Mouse (Mus musculus): ENCODE data around the gene Cdsn.

Cdsn gene

DNA sequence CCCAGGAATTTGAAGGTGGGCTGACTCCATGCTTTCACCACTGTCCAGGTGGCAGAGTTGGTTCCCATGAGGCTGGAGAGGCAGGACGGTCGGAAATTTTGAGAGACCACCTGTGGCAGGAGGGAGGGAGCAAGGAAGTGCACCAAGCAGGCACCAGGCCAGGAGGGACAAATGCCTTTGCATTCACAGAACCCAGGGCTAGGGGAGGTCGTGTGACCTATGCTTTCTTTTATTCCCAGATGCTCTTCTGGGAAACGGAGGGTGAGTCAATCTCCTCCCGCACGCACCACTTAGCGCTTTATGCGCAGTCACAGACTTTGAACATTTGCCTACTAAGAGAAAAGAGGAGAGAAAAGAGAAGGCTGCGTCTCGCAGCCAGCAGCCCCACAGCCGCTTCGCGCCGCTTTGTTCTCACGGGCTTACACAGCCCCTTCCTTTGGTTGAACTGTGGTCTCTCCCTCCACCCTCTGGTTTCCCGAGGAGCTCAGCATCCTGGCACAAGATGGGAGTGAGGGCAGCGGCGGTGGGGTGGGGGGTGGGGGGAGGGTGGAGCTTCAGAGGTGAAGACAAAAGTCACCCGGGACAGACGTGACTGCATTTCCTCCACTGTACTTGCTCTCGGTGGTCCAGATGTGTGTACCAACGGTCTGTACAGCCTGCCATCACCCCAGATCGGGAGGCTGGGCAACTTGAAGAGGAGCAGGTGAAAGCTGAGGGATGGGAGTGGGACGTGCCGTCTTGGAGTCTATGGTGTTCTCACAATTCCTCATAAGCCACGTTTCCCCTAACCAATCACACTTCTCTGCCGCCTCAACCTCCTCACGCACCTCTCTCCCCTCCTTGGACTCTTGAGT is 17.4 kb downstream of the Cdsn start:
- DNase-seq (ENCODE audit: low read depth in 2 of 2, low spot score in 2 of 2) = no peak

DNA sequence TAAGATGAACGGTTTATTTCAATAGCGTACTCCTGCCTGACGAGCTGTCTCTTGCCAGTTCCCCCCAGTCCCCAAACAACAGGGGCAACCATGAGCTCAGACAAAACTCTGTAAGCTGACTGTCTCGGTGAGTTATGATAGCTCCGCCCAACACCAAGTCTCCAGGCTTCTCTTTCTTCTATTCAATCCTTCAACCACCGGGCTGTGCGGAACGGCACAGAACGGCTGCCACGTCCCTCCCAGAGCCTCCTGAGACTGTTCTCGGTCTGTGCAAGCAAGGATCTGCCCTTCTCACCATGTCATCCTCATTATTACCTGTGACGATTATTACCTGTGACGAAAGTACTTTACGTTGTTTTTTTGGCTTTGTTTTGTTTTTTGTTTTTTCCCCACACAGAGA is 18.9 kb downstream of the Cdsn start:
- DNase-seq (ENCODE audit: low read depth in 2 of 2, low spot score in 2 of 2) = no peak

GRCm38 (mm10) chr17:35571477-35571876 is 19.5 kb downstream of the Cdsn start:
- no peak for DNase-seq (ENCODE audit: low read depth in 2 of 2, low spot score in 2 of 2)

- peak; percentile 85 to 90 for DNase-seq (ENCODE audit: low read depth in 2 of 2, low spot score in 2 of 2)
Measured at GRCm38 (mm10) chr17:35578211-35578610, 26.3 kb downstream of the Cdsn start.

GRCm38 (mm10) chr17:35582900-35583299 is 31.0 kb downstream of the Cdsn start:
- DNase-seq (ENCODE audit: low read depth in 2 of 2, low spot score in 2 of 2) = peak in 1 of 2 experiments; percentile 20

DNA sequence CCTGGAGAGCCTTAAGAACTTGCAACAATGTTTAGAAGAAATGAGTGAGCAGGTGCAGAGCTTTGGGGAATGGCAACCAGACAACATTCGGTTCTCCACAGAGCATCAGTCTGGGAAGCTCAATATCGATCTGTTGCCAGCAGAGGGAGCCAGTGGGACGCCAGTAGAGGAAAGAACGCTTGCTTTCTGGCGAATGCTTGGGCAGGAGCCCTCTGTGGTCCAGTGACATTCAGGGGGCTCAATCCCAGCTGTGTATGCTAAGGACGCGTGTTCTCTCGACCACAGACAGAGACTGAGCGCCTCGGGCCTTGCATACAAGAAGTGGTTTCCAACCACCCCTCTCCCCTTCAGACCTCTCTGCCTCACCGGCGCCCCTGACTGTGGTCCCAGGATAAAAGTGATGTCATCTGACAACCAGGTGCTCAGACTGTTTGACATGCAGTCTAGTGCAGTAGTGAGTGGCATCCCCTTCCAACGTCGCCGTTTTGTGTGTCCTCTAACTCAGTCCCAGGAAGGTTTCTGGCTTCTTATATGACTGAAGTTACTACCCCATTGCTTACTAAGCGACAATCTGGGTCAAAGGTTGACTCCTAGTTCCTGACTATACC is 32.5 kb downstream of the Cdsn start:
- peak; percentile 66 to 73 for DNase-seq (ENCODE audit: low read depth in 2 of 2, low spot score in 2 of 2)

GRCm38 (mm10) chr17:35587291-35587690 is 35.4 kb downstream of the Cdsn start:
- DNase-seq (ENCODE audit: low read depth in 2 of 2, low spot score in 2 of 2) = no peak

- DNase-seq (ENCODE audit: low read depth in 2 of 2, low spot score in 2 of 2) = no peak
Measured at GRCm38 (mm10) chr17:35588387-35588786, 36.5 kb downstream of the Cdsn start.

GRCm38 (mm10) chr17:35590410-35591218 is 38.7 kb downstream of the Cdsn start:
- peak; percentile 65 to 75 for DNase-seq (ENCODE audit: low read depth in 2 of 2, low spot score in 2 of 2)

- no peak for DNase-seq (ENCODE audit: low read depth in 2 of 2, low spot score in 2 of 2)
Measured at GRCm38 (mm10) chr17:35591219-35591578, 39.3 kb downstream of the Cdsn start.

DNA sequence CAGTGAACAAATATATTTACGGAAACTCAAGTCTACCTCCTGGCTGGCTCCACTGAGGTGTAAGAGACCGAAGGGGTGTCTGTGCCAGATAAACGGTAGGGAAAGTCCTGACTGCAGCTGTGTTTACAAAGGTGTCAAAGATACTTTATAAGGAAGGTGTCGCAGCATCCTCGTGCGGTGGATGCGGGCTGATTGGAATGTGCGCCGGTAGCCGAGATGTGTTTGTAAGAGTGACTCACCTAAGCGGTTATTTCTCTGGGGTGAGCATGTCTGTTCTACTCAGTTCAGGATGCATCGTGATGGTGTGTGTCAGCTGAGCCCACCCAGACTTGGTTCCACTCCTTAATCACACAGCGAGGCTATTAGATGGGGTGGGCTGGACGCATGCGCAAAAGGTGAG is 39.8 kb downstream of the Cdsn start:
- DNase-seq (ENCODE audit: low read depth in 2 of 2, low spot score in 2 of 2) = no peak

DNA sequence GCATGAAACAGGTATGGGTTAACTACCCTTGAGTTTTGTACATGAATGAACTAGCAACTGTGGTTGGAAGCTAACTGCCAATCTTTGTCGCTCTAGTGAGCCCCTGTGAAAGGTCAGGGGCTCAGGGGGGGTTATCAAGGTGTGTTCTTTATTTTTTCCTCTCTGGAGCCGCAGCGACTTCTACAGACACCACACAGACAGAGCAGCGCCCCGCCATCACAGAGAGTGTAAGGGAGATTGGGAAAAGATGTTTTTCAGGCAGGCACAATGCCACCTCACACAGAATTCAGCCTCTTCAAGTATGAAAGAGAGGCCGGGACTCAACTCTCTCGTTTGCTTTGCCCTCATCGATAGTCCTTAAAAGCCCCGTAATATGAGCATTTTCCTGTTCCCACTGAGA is 40.2 kb downstream of the Cdsn start:
- no peak for DNase-seq (ENCODE audit: low read depth in 2 of 2, low spot score in 2 of 2)

- no peak for DNase-seq (ENCODE audit: low read depth in 2 of 2, low spot score in 2 of 2)
Measured at GRCm38 (mm10) chr17:35593786-35594185, 41.9 kb downstream of the Cdsn start.

DNA sequence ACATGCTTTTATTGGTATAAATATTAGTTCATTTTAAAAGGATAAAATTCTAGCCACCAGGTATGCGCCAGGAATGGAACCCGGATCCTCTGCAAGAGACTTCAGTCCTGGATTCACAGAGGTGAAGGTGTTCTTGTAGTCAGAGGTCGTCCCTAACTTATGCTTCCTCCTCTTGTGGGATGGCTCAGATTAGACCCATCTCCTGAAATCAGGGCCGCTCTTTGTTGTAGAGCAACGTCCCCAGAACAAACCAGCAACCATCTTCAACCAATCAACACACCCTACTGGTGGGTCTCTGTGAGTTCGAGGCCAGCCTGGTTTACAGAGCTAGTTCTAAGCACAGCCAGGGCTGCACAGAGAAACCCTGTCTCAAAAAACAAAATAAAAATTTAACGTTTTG is 42.5 kb downstream of the Cdsn start:
- DNase-seq (ENCODE audit: low read depth in 2 of 2, low spot score in 2 of 2) = no peak

GRCm38 (mm10) chr17:35597399-35597798 is 45.5 kb downstream of the Cdsn start:
- no peak for DNase-seq (ENCODE audit: low read depth in 2 of 2, low spot score in 2 of 2)

DNA sequence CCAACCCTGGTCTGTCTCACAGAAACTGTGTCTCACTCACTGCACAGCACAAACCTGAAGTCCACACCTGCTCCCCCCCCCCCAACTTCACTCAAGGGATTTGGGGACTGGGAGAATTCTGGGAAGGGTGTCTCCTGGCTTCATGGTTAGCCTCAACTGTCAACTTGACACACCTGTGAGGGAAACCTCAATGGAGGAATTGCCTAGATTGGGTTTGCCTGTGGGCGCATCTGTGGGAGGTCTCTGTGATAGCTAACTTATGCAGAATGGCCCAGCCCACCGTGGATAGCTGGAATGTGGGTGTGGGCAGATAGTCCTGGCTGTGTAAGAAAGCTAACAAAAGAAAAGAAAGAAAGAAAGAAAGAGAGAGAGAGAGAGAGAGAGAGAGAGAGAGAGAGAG is 49.3 kb downstream of the Cdsn start, which contains the start of gene Sfta2:
Gene Sfta2 (plus strand): TSS at position 301 of the 400 bp plus-strand sequence.
- no peak for DNase-seq (ENCODE audit: low read depth in 2 of 2, low spot score in 2 of 2)

DNA sequence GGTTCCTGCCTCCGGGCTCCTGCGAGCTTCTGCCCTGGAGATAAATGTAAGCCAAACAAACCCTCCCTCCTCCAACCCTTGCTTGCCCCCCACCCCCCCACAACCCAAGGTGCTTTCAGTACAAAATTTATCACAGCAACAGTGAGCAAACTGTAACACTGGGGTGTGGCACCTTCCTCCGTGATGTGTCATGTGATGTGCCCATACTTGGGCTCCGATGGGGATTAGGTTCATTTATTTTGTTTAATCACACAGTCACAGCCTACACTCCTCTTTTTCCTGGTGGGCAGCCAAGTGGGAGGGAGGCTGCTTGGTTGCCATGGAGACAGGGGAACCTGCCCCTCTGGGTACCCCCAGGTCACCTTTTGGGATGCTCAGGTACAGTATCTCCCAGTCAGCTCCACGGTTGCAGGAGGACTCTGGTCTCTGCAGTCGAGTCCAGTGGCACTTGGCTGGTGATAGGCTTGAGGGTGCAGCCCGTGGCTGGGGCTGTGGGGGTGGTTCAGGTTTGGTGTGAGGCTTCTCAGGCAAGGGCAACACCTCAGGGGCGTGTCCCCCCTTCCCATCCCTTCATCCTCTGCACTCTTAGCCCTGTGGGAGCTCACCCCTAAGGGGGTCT is 49.9 kb downstream of the Cdsn start:
- DNase-seq (ENCODE audit: low read depth in 2 of 2, low spot score in 2 of 2) = no peak
